Mouse (Mus musculus): ENCODE data around the gene Pde4dip.
A peak's percentile ranks its signal among the peaks of the same experiment; 100 is the strongest.

The Pde4dip gene

DNA sequence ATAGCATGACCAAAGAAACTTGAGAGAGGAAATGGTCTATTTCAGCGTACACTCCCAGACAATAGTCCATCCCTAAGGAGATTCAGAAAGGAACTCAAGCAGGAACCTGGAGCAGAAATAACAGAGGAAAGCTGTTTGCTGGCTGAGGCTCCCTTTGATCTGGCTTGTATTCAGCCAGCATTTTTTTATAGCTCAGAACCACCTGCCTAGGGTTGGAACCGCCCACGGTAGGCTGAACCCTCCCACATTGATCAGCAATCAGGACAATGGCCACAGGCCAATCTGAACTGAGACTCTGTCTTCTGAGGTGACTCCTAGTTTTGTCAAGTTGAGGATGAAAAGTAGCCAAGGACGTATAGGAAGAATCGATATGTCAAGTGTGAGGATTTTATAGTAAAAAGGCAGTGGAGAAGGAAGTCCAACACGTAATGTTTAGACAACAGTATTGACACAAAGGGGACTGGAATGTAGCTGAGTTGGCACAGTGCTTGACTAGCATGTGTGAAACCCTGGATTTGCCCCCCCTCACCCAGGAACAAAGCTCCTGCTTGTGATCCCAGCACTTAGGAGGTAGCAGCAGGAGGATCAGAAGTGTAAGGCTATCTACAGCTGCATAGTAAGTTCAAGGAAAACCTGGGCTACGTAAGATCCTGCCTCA, 44.2 kb downstream of the Pde4dip start:
- no peak for DNase-seq

GRCm38 (mm10) chr3:97842641-97843040, 45.9 kb downstream of the Pde4dip start:
- no peak for DNase-seq

- DNase-seq = no peak
These were observed 48.1 kb downstream of the Pde4dip start for GRCm38 (mm10) chr3:97840439-97840838.

DNA sequence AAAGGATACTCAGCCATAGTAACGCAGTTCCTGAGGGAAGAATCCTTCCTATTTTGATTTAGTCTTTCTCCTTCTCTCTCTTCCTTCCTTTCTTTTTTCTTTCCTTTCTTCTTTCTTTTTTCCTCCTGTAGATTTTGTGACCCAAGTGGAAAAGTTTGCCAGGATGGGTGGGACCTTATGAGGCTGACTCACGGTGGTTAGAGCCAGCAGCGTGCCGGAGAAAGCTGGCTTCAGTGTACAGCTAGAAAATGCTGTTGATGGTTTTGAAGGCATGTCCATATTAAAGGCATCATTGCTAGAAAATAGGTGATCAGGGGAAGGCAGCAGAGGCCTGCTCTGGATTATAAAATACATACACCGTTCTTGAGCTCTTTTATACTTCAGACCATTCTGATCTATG, 52.6 kb downstream of the Pde4dip start:
- no peak for DNase-seq

DNA sequence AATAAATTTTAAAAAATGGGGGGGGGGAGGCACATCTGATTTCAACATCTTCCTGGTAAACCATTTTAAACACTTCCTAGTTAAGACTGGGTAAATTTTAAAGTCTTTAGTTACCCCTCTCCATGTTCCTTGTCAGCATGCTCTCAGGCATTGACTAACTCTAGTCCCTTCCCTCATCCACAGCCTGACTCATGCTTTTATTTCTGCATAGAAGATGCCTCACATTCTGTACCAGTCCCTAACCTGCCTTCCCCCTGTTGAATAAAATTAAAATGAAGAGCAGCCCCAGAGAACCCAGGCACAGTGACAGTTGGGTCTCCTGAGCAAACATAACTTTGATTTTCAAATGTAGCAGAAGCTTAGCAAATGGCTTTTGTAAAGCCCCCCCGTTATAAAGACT, 53.9 kb downstream of the Pde4dip start:
- no peak for DNase-seq

- DNase-seq = no peak
These were observed 56.8 kb downstream of the Pde4dip start for GRCm38 (mm10) chr3:97831564-97832320.

DNA sequence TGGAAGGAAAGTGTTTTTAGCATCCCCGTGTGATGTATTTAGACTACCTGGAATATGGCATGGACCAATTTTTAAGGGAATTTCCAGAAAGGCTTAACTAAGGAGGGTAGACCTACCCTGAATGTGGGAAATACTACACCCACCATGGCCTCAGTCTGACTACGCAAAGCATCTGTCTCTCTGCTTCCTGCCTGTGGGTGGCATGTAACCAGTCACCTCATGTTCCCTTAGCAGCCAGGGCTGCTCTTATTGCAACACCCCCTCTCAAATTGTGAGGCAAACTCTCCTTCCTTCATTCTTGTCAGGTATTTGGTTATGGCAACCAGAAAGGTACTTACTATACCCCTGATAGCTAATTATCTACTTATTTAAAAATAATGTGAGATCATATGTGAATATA, 57.9 kb downstream of the Pde4dip start:
- no peak for DNase-seq

DNA sequence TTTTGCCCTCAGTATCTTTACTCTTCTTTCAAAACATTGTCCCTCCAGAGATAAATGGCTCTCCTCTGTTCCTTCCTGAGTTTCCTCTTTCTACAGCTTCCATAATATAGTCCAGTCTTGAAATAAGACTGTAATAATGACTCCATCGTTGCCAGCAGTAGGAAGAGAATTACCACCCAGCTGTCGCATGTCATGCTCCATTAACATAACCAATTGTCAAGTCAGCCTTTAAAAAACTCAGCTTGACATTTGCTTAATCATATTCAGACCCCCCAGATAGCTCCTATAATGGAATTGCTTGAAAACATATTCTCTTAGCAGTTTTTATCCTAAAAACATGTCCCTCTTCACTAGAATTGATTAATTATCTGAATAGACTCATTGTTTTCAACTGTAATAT, 58.4 kb downstream of the Pde4dip start:
- DNase-seq = no peak

- no peak for DNase-seq
These were observed 60.2 kb downstream of the Pde4dip start for GRCm38 (mm10) chr3:97828286-97828685.

DNA sequence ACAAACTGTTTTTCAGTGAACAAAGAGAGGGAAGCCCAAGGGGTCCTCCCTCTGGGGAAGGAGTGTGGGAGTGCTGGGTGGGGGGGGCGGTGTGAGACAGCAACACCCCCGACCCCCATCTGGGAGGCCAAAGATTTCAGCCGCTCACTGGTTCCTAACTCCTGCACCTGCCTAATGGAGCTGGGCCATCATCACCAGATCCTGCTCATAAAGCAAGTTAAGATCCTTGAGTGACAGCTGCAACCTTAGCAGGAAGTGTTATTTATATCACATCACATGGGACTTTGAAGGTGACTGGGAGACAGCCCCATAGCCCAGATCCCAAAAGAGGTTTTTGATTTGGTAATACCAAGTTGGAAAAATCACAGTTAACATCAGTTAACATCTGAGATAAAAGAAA, 63.3 kb downstream of the Pde4dip start:
- no peak for DNase-seq

DNA sequence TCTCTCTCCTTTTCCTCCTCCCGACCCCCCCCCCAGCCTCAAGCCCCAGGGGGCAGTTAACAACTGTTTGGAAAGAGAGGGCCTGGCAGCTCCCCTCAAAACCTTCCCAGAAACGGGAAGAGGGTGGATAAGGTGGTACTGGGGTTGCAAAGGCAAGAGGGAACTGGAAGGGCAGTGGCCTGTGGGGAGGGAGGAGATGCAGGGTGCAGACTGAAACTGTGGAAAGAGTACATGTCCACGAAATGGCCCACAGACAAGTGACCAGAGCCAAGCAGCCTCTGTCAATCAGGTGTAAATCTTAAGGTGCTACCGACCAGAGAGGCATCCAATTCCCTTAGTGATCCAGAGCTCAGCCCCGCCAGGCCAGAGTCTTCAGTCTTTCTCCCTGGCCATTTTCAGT, 63.8 kb downstream of the Pde4dip start:
- no peak for DNase-seq

DNA sequence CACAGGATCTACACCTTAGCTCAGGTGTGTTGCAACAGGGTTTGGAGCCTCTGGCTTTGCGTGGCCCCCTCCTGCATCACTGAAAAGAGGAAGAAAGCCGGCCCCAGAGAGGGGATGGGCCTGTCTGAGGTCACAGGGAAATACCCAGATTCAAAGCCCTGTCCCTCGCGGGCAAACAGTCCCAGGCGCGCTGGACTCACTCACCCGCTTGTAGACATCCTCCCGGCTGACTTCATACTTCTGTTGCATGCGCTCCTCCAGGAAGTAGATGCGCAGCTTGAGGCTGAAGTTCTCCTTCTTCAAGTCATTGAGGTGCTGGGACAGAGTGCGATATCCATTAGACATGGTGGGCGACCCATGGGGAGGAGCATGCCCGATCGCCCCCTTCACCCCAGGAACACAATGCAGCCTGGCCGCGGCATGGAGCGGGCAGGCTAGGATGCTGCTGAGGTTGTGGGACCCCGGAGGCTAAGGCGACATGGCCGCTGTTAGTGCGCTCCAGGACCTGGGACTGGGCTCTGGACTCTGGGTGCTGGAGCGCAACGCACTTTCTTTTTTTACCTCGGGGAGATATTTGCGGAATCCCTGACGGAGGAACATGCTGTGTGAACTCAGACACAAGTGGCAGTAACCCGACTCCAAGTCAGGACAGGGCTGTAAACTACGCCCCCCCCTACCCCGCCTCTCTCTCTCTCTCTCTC, 64.3 kb downstream of the Pde4dip start:
- peak in 1 of 2 experiments; percentile 5 for DNase-seq

DNA sequence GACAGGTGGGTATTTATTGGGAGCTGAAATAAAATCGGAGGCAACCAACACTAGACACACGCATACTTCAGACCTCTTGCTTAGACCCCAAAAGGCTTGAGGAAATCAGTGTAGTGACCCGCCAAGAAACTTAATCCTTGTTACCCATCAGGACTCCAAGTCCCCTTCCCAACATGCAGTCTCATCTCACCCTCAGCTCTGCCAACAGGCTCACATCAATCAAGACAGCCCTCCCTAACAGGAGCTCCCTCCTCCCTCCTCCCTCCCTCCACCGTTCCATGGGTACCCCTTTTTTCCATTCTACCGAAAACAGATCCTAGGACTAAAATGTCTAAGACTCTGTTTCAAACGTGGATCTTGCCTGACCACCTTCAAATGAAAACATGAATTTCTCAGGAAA, 65.1 kb downstream of the Pde4dip start:
- no peak for DNase-seq

DNA sequence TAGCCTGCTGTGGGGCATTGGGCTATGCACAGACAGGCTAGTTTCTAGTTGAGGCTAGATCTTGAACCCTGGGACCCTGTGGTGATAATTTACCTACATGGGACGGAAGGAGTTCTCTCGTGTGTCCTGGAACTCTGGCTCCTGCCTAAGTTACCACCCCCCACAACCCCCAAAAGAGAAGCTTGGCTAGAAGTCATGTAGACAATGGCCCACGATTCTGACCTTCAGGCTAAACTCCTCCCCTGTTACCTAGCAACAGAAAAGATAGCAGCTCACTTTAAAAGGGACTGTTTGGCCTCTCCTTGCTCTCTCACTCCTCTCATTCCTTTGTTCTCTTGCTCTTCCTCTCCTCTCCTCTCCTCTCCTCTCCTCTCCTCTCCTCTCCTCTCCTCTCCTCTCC, 69.5 kb downstream of the Pde4dip start:
- no peak for DNase-seq

DNA sequence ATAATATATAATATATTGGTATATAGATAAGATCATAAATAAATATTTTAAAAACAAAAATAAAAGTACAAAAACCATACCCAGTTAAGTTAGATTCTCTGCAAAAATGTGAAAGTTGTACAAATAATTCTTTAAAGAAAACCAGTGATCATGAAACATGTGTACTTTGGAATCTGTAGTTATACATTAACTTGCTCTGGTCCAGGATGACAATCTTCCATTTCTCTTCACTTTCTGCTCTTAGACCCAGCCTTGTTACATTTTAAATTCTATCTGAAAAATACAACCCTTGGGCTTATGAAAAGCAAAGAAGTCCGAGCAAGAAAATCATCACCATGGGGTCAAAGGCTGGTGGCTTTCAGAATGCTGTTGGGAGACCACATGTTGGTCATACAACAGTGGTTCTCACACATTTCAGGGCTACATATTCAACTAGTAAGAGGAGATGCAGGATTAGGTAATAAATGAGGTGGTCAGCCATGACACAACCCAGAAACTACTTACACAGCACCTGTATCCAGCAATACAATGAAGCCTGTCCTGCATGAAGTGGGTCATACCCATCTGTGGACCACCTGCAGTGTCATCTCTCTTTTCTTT, 70.0 kb downstream of the Pde4dip start:
- no peak for DNase-seq

DNA sequence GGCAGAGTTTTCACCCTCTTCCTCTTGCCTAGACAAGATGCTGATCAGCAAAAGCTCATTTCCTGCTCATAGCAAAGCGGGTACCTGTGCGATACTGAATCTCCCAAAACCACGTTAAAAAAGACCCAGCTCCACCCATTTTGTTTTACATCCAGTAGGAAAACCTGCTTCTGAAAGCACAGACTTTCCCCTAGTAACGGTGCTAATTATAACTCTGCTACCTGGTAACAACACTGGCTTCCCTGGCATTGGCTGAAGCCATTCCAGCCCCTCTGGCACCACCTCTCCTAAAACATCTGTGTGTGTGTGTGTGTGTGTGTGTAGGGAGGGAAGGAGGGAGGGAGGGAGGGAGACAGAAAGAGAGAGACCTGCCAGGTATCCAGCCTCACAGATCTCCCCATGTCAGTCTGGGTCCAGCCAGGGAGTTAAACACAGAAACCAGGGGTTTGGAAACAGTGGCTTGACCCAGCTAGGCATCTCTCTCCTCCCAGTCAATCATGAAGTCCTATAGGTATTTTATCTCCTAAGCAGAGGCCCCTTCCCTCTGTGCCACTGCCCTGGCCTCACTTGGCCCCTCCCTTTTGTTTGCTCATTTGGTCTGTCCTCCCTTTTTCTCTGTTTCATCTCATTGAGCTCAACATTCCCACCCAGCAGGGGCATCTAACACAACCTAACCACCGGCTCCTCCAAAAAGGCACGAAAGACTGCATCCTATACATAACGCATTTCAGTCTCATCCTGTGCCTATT, 76.7 kb downstream of the Pde4dip start:
- no peak for DNase-seq

DNA sequence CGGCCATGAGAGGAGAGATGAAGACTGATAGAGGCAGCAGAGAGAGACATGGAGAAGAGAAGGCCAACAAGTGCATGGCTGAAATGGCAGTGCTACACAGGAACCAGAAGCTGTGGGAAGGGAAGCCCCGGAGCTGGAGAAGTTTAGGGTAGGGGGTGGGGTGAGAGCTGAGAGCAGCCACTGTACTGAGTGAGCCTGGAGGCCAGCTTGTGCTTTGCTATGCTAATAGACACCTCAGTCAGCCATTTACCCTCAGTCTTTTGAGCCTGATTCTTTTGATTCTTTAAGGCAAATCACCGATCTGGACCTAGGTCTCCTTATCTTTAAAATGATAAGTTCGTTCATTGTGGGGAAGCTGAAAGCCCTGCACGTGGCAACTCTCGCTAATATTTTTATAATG, 77.3 kb downstream of the Pde4dip start:
- no peak for DNase-seq

DNA sequence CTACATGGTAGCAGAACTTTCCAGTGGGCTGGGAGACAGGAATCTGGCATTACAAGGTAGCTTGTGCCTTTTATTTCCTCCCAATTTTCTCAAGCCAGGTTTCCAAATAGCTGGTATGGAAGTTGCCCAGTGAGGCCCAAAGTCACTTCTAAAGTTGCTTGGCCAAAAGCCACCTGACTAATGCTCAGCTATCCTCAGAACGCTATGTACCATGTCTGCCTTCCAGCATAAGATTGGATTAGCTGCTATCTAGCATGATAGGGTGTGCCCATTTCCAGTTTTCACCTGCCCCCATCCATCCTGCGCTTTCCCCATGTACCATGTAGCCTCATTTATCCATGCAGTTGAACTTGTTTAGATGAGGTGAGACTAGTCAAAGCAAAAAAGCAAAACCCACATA, 78.2 kb downstream of the Pde4dip start:
- DNase-seq = no peak

DNA sequence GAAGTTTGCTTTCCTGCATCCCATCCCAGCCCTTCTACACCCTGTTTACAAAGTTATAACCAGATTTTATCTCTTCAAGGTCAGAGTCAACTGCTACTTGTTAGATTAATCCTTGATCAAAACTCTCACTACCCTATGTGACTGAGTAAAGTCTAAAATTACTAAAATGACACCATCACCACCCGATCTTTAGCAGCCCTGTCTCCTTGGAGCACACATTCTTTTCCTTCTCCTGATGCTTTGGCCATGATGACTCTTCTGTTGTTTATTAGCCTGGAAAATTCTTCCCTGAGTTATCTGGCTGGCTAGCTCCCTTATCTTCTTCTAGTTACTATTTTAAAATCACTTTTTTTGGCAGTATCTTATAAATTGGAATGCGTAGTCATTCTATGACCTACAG, 82.9 kb downstream of the Pde4dip start:
- no peak for DNase-seq

DNA sequence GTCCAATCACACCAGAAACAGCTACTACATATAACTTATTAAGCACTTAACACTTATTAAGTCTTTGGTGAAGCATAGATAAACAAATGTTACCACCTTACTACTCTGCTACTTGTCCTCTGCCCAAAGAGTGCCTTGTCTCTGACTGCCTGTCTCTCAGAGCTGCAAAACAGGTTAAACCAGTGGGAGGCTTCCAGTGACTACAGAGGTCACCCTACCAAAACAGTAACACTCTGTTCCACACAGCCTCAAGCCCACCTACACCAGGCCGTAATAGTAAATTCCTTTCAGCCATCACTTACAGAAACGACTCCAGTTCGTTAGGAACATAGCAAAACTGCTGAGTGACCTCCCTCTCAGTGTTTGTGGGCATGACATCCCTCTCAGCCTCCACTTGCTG, 84.8 kb downstream of the Pde4dip start:
- DNase-seq = no peak

DNA sequence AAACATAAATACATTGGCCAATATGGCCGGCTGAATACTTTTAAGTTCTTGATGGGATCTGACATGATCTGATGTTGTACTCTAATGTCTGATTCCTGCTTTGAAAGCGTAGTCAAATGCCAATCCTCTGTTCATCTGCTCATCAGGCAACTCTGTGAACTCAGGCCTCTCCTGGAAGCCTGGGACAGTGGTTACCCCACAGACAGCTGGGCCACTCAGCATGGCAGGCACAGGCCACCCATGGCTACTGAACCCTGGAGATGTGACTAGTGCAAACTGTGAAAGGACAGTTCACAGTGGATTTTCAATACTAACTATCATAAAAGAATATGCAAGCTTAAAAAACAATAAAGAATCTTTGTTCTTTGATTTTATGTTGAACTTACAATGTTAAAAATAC, 85.6 kb downstream of the Pde4dip start:
- DNase-seq = no peak

DNA sequence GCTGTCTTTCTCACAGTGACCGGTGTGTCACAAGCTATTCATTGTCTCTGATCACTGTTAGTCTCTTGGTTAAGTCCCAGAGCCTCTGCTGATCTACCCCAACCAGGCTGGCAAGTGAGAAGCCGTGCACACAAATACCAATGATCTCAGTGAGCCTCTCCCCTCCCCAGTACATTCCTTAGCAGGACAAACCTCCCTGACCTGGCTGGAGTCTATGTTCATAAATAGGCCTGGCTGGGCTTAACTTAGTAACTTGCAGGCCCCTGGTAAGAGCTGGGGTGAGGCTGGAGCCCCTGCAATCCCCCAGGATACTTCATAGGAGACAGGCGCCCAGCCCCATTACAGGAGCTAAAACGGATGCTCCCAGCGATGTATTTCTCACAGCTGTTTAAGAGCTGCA, 86.2 kb downstream of the Pde4dip start:
- DNase-seq = no peak

- DNase-seq = no peak
These were observed 87.3 kb downstream of the Pde4dip start for GRCm38 (mm10) chr3:97801178-97801699.
